Mouse (Mus musculus): Measurements from ENCODE around the gene Rgsl1. TPM values are rescaled to one million over a fixed set of nuclear protein-coding genes. Genes with fewer than 3 reads are reported as not detected.

Rgsl1 gene
- polyA plus RNA-seq, 1 experiment from 2014 or later: not detected

DNA sequence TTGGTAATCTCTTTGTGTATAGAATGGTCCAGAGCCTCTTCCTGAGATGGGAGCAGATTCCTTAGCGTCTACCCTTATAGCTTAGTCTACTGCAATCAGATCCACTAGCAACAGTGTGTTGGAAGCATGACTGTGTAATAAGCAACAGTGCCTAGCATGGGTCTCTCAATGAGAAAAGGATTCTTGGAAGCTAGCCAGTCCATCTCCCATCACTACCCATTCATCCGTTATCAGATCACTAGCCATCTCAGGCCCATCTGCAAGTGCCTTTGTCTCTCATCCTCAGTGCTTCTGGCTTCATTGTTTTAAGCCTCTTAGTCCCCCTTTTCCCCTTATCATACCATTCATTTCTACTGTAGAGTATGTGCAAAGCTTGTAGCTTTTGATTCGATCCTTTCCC, 23.7 kb downstream of the Rgsl1 start:
- peaks cover 13% of the 10 kb centered on the region; the same call in 1 of the 2 replicates for H3K27me3 ChIP-seq (ENCODE audit: insufficient read depth, poor library complexity, severe bottlenecking)
- no peaks in the 10 kb centered on the region for H3K9me3 ChIP-seq
- WGBS: 82% methylated on average over 3 of the region's 3 CpGs
- DNase-seq (ENCODE audit: low spot score): no peak
- no peak overlapping the region for H3K4me3 ChIP-seq
- no peak overlapping the region for H3K27ac ChIP-seq
- no peaks in the 10 kb centered on the region for H3K4me1 ChIP-seq
- no peaks in the 10 kb centered on the region for H3K36me3 ChIP-seq

DNA sequence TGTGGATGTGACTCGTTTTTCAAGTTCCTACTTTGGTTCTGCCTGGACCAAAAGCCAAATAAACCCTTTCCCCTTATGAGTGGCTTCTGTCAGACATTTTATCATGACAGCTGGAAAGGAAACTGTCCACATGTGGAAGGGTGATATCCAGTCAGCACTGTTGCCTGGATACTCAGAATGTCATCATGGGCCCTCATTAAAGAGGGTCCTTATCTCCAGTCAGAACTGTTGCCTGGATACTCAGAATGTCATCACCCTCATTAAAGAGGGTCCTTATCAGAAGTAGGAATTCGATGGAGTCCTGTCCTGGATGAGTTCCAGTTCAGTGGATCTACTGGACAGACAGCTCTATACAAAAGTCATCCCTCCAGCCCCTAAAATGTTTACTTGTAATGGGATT, 29.7 kb downstream of the Rgsl1 start:
- Histone ChIP-seq H3K27ac (no peak overlapping the region), H3K4me3 (no peak overlapping the region), H3K9me3 (no peaks in the 10 kb centered on the region), H3K4me1 (no peaks in the 10 kb centered on the region), H3K36me3 (no peaks in the 10 kb centered on the region), H3K27me3 (ENCODE audit: insufficient read depth, poor library complexity, severe bottlenecking) (peaks cover 13% of the 10 kb centered on the region; the same call in 1 of the 2 replicates)
- peak; percentile 78 for DNase-seq (ENCODE audit: low spot score)
- 9% methylated on average over 2 of the region's 2 CpGs for WGBS

DNA sequence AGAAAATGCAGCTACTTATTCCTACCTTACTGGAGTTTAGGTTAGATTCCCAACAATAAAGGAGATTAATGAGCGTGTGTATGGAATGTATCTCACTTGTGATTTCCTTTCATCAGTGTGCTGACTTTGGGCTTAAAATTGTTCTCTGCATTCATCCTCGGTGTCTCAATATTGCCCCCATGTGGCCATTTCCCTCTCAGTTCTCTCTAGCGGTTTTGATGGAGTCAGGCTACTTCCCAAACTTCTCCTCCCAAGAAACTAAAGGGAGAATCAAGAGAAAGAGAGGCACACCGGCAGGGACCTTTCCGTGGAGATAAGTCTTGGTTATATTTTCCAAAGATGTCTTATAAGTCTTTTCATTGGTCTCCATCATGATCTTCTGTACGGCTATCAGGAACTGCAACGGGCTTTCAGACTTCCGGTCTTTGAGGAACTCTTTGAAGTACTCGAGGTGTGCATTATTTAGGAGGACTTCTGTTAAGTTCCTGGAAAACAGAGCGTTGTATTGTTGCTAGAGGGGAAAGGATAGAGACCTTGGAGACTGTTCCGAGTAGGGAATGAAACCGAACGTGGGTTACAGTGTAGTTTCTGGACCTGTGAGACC, 36.5 kb downstream of the Rgsl1 start:
- no peak for DNase-seq (ENCODE audit: low spot score)
- WGBS: 38% methylated on average over 13 of the region's 13 CpGs
- Histone ChIP-seq H3K27ac (no peak overlapping the region), H3K9me3 (no peaks in the 10 kb centered on the region), H3K36me3 (no peaks in the 10 kb centered on the region), H3K27me3 (ENCODE audit: insufficient read depth, poor library complexity, severe bottlenecking) (no peaks in the 10 kb centered on the region), H3K4me1 (no peaks in the 10 kb centered on the region), H3K4me3 (no peak overlapping the region)

DNA sequence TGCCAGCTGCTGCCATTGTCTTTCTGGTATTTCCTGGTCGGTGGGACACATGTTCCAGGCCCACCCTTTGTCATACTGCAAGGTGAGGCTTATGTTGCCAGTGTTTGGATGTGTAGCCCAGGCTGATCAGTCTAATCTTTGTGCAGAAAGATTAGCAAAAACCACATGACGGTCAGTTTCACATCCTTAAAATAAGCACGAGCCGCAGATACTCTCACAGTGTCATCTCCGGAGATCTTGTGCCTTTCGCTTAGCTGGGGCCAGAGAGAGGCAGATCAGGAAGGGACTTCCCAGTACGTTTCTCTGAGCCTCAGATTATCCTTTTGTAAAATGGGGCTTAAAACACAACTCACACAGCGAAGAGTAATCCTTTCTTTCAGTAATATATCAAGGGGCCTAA, 40.4 kb downstream of the Rgsl1 start:
- no peak for DNase-seq (ENCODE audit: low spot score)
- H3K36me3 ChIP-seq: no peaks in the 10 kb centered on the region
- H3K4me1 ChIP-seq: no peaks in the 10 kb centered on the region
- H3K27me3 ChIP-seq (ENCODE audit: insufficient read depth, poor library complexity, severe bottlenecking): no peaks in the 10 kb centered on the region
- 71% methylated on average over 8 of the region's 8 CpGs for WGBS
- H3K27ac ChIP-seq: no peak overlapping the region
- H3K4me3 ChIP-seq: no peak overlapping the region
- no peaks in the 10 kb centered on the region for H3K9me3 ChIP-seq

DNA sequence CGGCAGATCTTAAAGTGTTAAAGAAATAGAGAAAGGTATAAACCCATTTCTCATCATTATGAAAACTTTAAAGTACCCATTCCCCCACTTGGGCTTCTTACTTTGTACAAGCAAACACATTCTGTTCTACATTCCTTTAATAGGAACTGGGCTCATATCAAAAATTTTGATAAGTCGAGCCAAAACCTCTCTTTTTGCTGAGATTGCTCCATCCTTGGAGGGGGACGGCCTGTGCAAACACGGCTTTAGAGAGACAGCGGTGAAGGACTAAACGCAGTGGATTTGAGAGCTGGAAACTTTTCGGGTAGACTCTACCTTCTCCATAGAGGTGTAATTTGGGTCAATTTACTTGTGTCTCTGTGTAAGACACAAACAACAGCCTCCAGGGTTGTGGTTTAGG, 41.3 kb downstream of the Rgsl1 start:
- H3K4me3 ChIP-seq: no peak overlapping the region
- H3K27me3 ChIP-seq (ENCODE audit: insufficient read depth, poor library complexity, severe bottlenecking): no peaks in the 10 kb centered on the region
- no peak for DNase-seq (ENCODE audit: low spot score)
- H3K9me3 ChIP-seq: no peaks in the 10 kb centered on the region
- no peaks in the 10 kb centered on the region for H3K36me3 ChIP-seq
- 80% methylated on average over 7 of the region's 7 CpGs for WGBS
- no peaks in the 10 kb centered on the region for H3K4me1 ChIP-seq
- no peak overlapping the region for H3K27ac ChIP-seq

DNA sequence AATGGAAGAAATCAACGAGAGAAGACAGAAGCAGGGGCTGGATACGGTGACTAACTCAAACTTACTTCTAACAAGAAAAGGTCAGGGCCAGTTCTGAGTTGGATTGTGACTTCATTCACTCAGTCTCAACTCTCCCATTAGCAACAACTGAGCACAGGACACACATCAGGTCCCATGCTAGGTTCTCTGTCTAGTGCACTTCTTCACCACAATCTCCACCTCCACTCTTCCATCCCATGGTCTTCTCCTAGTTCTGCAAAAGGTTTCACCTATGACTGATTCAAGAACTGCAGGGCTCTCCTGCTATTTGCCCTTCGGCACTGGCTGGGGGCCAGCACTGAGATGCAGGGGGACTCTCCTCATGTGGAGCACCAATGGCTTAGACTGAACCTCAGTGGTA, 49.7 kb downstream of the Rgsl1 start:
- Histone ChIP-seq H3K36me3 (no peaks in the 10 kb centered on the region), H3K27me3 (ENCODE audit: insufficient read depth, poor library complexity, severe bottlenecking) (peaks cover 10% of the 10 kb centered on the region; the same call in 1 of the 2 replicates), H3K9me3 (no peaks in the 10 kb centered on the region), H3K4me1 (no peaks in the 10 kb centered on the region), H3K27ac (no peak overlapping the region), H3K4me3 (no peak overlapping the region)
- WGBS: 83% methylated on average over 3 of the region's 3 CpGs
- no peak for DNase-seq (ENCODE audit: low spot score)

DNA sequence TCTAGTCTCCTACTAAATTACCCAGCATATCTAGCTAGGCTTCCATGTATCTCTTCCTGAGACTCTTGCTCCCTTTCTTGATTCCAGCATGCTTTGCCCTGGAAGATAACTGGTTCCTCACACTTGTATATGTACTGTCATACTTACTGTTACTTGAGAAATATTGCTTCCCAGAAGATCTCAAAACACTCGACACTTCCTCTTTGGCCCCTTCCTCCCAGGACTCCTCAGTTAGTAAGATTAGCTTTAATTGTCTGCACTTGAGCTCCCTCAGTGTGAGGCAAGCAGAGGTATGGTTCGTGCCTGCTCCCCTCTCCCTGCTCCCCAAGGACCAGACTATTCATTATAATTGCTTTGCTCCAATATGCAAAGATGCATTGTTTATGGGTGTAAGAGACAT, 53.2 kb downstream of the Rgsl1 start:
- Histone ChIP-seq H3K4me1 (no peaks in the 10 kb centered on the region), H3K27me3 (ENCODE audit: insufficient read depth, poor library complexity, severe bottlenecking) (peaks cover 10% of the 10 kb centered on the region; the same call in 1 of the 2 replicates), H3K27ac (no peak overlapping the region), H3K36me3 (no peaks in the 10 kb centered on the region), H3K4me3 (no peak overlapping the region), H3K9me3 (no peaks in the 10 kb centered on the region)
- WGBS: 58% methylated on average over 2 of the region's 2 CpGs
- DNase-seq (ENCODE audit: low spot score): no peak

DNA sequence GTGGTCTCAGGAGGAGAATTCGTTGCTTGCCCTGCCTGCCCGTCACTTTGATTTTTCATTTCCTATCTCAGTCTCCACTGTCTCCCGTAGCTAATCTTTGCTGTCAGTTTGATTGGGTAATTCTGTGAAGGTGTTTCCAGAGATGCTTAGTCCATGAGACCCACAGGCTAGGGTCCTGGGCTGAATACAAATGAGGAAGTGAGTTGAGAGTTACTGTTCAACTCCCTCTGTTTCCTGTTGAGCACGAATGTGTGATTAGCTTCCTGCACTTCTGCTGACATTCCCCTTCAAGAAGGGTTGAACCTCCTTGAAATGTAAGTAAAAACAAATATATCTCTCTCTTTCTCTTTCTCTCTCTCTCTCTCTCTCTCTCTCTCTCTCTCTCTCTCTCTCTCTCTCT, 58.3 kb downstream of the Rgsl1 start:
- Histone ChIP-seq H3K27me3 (ENCODE audit: insufficient read depth, poor library complexity, severe bottlenecking) (no peaks in the 10 kb centered on the region), H3K9me3 (no peaks in the 10 kb centered on the region), H3K27ac (no peak overlapping the region), H3K4me3 (no peak overlapping the region), H3K4me1 (no peaks in the 10 kb centered on the region), H3K36me3 (no peaks in the 10 kb centered on the region)
- no peak for DNase-seq (ENCODE audit: low spot score)
- WGBS: 48% methylated on average over 4 of the region's 4 CpGs

DNA sequence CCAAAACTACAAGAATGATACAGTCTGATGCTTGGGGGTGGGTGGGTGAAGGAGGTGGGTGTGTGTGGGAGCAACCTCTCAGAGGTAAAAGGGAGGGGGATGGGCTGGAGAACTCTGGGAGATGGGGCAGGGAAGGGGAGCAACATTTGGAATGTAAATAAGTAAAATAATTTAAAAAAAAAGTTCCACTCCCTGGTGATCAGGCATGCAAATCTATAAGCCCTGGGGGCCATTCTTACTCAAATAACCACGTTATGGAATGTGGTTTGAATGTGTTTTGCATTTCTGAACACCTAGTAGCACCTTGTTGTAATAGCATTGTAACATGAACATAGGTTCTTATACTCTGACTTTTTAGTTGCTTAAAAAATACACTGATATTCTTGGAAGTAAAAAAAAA, 60.6 kb downstream of the Rgsl1 start:
- DNase-seq (ENCODE audit: low spot score): no peak
- Histone ChIP-seq H3K27me3 (ENCODE audit: insufficient read depth, poor library complexity, severe bottlenecking) (no peaks in the 10 kb centered on the region), H3K36me3 (no peaks in the 10 kb centered on the region), H3K4me1 (no peaks in the 10 kb centered on the region), H3K27ac (no peak overlapping the region), H3K4me3 (no peak overlapping the region), H3K9me3 (no peaks in the 10 kb centered on the region)
- 47% methylated on average over 1 of the region's 1 CpGs for WGBS

DNA sequence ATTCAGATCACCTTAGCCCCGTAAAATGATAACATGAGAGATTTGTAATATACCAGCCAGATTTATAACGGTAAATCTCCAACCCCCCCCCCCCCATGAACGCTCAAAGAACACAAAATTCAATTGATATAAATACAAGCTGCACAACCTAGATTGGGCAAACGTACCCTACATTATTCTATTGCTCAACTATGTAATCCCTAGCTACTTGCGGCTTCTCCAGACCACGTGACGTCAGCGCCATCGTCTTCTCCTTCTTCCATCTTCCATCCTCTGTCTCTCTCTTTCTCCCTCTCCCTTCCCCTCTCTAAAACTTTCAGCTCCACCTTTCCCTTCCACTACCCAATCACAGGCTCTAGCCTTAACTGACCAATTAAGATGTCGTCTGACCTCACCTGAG, 65.7 kb downstream of the Rgsl1 start:
- DNase-seq (ENCODE audit: low spot score): no peak
- H3K27me3 ChIP-seq (ENCODE audit: insufficient read depth, poor library complexity, severe bottlenecking): no peaks in the 10 kb centered on the region
- no peak overlapping the region for H3K4me3 ChIP-seq
- H3K9me3 ChIP-seq: no peaks in the 10 kb centered on the region
- whole genome bisulfite sequencing: 81% methylated on average over 10 of the region's 10 CpGs
- H3K27ac ChIP-seq: no peak overlapping the region
- no peaks in the 10 kb centered on the region for H3K4me1 ChIP-seq
- H3K36me3 ChIP-seq: no peaks in the 10 kb centered on the region

DNA sequence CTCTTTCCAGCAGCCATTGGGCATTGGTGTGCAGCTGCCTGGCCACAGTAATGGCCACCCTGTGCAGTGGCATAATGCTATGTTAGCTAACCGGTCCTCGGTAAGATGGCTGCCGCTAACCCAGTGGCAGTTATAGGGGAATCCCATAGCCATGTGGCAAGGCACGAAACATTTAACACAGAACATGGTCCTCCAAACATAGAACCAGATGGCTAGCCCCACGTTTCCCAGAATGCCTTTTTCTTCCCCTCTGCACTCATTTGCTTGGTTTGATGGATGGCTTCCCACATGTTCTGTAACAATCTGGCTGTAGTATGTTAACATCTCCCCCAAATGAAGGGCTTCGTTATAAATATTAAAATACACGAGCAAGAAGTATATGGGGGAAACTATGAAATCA, 67.7 kb downstream of the Rgsl1 start:
- Histone ChIP-seq H3K4me1 (no peaks in the 10 kb centered on the region), H3K27me3 (ENCODE audit: insufficient read depth, poor library complexity, severe bottlenecking) (no peaks in the 10 kb centered on the region), H3K4me3 (no peak overlapping the region), H3K36me3 (no peaks in the 10 kb centered on the region), H3K9me3 (no peaks in the 10 kb centered on the region), H3K27ac (no peak overlapping the region)
- WGBS: 86% methylated on average over 7 of the region's 7 CpGs
- no peak for DNase-seq (ENCODE audit: low spot score)

DNA sequence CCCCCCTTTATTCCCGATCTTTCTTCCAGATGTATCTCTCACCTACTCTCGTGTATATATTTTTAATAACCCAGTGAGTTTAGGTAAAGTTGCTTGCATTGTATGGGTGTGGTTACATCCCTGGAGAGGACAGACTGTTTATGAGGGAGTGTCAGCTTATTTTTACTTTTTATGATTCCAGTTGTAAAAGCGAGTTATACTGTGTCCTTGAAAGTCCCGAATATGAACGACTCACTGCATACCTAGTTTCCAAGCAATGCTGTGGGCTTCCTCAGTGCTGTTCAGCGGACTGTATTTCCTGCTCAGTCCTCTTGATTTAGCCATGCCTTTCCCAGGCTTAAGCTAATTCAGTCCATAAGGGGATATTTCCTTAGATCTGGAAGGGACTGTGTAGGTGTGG, 68.8 kb downstream of the Rgsl1 start:
- WGBS: 84% methylated on average over 6 of the region's 6 CpGs
- H3K4me3 ChIP-seq: no peak overlapping the region
- no peak overlapping the region for H3K27ac ChIP-seq
- no peak for DNase-seq (ENCODE audit: low spot score)
- no peaks in the 10 kb centered on the region for H3K9me3 ChIP-seq
- no peaks in the 10 kb centered on the region for H3K36me3 ChIP-seq
- H3K27me3 ChIP-seq (ENCODE audit: insufficient read depth, poor library complexity, severe bottlenecking): no peaks in the 10 kb centered on the region
- H3K4me1 ChIP-seq: no peaks in the 10 kb centered on the region

DNA sequence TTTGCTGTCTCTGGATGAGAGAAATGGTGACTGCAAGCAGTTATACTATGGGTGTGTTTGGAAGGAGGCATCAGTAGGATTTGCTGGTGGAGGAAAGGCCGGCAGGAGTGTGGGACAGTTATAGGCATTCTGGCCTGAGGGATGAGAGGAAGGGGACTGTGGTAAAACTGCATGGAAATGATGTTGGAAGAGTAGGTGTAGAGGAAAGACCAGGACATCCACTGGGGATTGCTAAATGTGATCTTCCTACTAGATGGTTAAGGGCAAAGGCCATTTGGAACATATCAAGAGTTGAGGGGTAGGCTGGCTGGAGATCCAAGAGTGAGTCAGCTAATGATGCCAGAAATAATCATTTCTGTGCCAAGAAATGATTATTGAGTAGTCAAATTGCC, 73.2 kb downstream of the Rgsl1 start:
- Histone ChIP-seq H3K4me1 (peaks cover 6% of the 10 kb centered on the region; the same call in 1 of the 2 replicates), H3K27me3 (ENCODE audit: insufficient read depth, poor library complexity, severe bottlenecking) (no peaks in the 10 kb centered on the region), H3K9me3 (no peaks in the 10 kb centered on the region), H3K27ac (no peak overlapping the region), H3K4me3 (no peak overlapping the region), H3K36me3 (no peaks in the 10 kb centered on the region)
- 82% methylated on average over 1 of the region's 1 CpGs for WGBS
- no peak for DNase-seq (ENCODE audit: low spot score)

Measured in heart, embryonic 10.5 days (tissue).